Mouse (Mus musculus): ENCODE data around the gene Bbx. TPM values are rescaled to one million over a fixed set of nuclear protein-coding genes. Genes with fewer than 3 reads are reported as not detected.
A peak's percentile ranks its signal among the peaks of the same experiment; 100 is the strongest.

The Bbx gene
- total and polyA plus RNA-seq, 3 experiments = 3.6 to 14.7 (median 13.4) TPM

- TF ChIP-seq CTCF (IDR thresholded peaks at IDR 0.05) = no peak
- TF ChIP-seq EP300 (IDR thresholded peaks at IDR 0.05; ENCODE audit: insufficient read depth, low read depth, low read length) = no peak
- TF ChIP-seq POLR2A (IDR thresholded peaks at IDR 0.05; ENCODE audit: insufficient read depth, low read depth, low read length) = no peak
- no peak overlapping the region for H3K27ac ChIP-seq
- no peak overlapping the region for H3K9ac ChIP-seq (ENCODE audit: low read depth, low read length)
- no peaks in the 10 kb centered on the region for H3K36me3 ChIP-seq (ENCODE audit: control insufficient read depth, insufficient read depth, low read length)
- WGBS = 17% methylated on average over 5 of the region's 5 CpGs
- peaks cover 2% of the 10 kb centered on the region; the same call in 1 of the 2 replicates for H3K4me1 ChIP-seq (ENCODE audit: control insufficient read depth, insufficient read depth, low read length)
- intact Hi-C loops (cut with DNase I) = no loop called here
- H3K79me2 ChIP-seq (replicated peaks; ENCODE audit: control insufficient read depth, insufficient read depth, low read length) = no peaks in the 10 kb centered on the region
- no peak overlapping the region for H3K4me3 ChIP-seq
- peak; percentile 44 to 57 for DNase-seq
- no peaks in the 10 kb centered on the region for H3K27me3 ChIP-seq (ENCODE audit: control insufficient read depth, insufficient read depth, low read length)
Observed at GRCm38 (mm10) chr16:50185041-50185440, 247.1 kb downstream of the Bbx start.

DNA sequence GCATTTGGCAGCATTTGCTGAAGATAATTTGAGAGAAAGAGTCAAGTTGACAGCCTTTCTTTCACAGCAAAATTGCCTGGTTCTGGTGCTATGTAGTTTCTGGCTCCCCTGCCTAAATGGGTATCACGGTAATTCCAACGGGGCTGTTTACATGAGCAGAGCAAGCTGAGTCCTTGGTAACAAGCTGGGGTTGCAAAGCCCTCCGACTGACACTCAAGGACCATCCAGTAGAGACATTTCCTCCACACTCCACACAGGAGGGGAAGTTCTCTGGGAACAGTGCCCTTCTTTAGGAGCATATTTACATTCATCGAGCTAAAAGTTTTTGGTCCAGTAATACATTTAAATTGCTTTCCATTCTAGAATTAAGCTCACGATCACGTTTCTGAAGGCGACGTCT, 249.2 kb downstream of the Bbx start:
- Histone ChIP-seq H3K79me2 (replicated peaks; ENCODE audit: control insufficient read depth, insufficient read depth, low read length) (no peaks in the 10 kb centered on the region), H3K4me1 (ENCODE audit: control insufficient read depth, insufficient read depth, low read length) (peaks cover 2% of the 10 kb centered on the region; the same call in 1 of the 2 replicates), H3K4me3 (no peak overlapping the region), H3K27me3 (ENCODE audit: control insufficient read depth, insufficient read depth, low read length) (no peaks in the 10 kb centered on the region), H3K9ac (ENCODE audit: low read depth, low read length) (no peak overlapping the region), H3K27ac (no peak overlapping the region), H3K36me3 (ENCODE audit: control insufficient read depth, insufficient read depth, low read length) (no peaks in the 10 kb centered on the region)
- DNase-seq = no peak
- intact Hi-C loops (cut with DNase I) = no loop called here
- 56% methylated on average over 8 of the region's 8 CpGs for WGBS
- no peak for TF ChIP-seq CTCF (IDR thresholded peaks at IDR 0.05)
- TF ChIP-seq EP300 (IDR thresholded peaks at IDR 0.05; ENCODE audit: insufficient read depth, low read depth, low read length) = no peak
- TF ChIP-seq POLR2A (IDR thresholded peaks at IDR 0.05; ENCODE audit: insufficient read depth, low read depth, low read length) = no peak

DNA sequence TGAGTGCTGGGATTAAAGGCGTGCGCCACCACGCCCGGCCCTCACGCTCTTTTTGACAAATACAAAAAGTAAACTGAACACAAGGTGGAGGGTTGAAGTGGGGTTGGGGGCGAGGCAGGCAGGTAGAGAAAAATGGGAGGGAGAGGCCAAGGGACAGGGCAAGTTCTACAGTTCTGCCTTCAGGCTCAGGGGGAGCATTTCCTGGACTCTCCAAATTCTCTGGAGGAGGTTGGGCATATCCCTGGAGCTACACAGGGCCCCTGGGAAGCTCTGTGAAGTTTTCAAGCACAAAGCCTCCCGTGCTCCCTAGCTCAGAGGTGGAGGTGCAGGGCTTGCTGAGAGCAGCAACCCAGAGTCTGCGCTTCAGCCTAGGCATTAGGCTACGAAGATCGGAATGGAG, 249.6 kb downstream of the Bbx start:
- TF ChIP-seq EP300 (IDR thresholded peaks at IDR 0.05; ENCODE audit: insufficient read depth, low read depth, low read length) = no peak
- no peak for TF ChIP-seq POLR2A (IDR thresholded peaks at IDR 0.05; ENCODE audit: insufficient read depth, low read depth, low read length)
- no peak for TF ChIP-seq CTCF (IDR thresholded peaks at IDR 0.05)
- 82% methylated on average over 10 of the region's 10 CpGs for WGBS
- DNase-seq = no peak
- peaks cover 2% of the 10 kb centered on the region; the same call in 1 of the 2 replicates for H3K4me1 ChIP-seq (ENCODE audit: control insufficient read depth, insufficient read depth, low read length)
- intact Hi-C loops (cut with DNase I) = no loop called here
- H3K79me2 ChIP-seq (replicated peaks; ENCODE audit: control insufficient read depth, insufficient read depth, low read length) = no peaks in the 10 kb centered on the region
- H3K4me3 ChIP-seq = no peak overlapping the region
- no peak overlapping the region for H3K27ac ChIP-seq
- no peak overlapping the region for H3K9ac ChIP-seq (ENCODE audit: low read depth, low read length)
- H3K36me3 ChIP-seq (ENCODE audit: control insufficient read depth, insufficient read depth, low read length) = no peaks in the 10 kb centered on the region
- H3K27me3 ChIP-seq (ENCODE audit: control insufficient read depth, insufficient read depth, low read length) = no peaks in the 10 kb centered on the region

- no peaks in the 10 kb centered on the region for H3K36me3 ChIP-seq (ENCODE audit: control insufficient read depth, insufficient read depth, low read length)
- WGBS = 77% methylated on average over 7 of the region's 7 CpGs
- H3K4me1 ChIP-seq (ENCODE audit: control insufficient read depth, insufficient read depth, low read length) = no peaks in the 10 kb centered on the region
- H3K27ac ChIP-seq = no peak overlapping the region
- no peak overlapping the region for H3K4me3 ChIP-seq
- no peak for DNase-seq
- H3K27me3 ChIP-seq (ENCODE audit: control insufficient read depth, insufficient read depth, low read length) = no peaks in the 10 kb centered on the region
- intact Hi-C loops (cut with DNase I) = no loop called here
- no peak overlapping the region for H3K9ac ChIP-seq (ENCODE audit: low read depth, low read length)
- no peaks in the 10 kb centered on the region for H3K79me2 ChIP-seq (replicated peaks; ENCODE audit: control insufficient read depth, insufficient read depth, low read length)
- no peak for TF ChIP-seq POLR2A (IDR thresholded peaks at IDR 0.05; ENCODE audit: insufficient read depth, low read depth, low read length)
- no peak for TF ChIP-seq CTCF (IDR thresholded peaks at IDR 0.05)
- TF ChIP-seq EP300 (IDR thresholded peaks at IDR 0.05; ENCODE audit: insufficient read depth, low read depth, low read length) = no peak
Observed at GRCm38 (mm10) chr16:50172760-50173159, 259.4 kb downstream of the Bbx start.

DNA sequence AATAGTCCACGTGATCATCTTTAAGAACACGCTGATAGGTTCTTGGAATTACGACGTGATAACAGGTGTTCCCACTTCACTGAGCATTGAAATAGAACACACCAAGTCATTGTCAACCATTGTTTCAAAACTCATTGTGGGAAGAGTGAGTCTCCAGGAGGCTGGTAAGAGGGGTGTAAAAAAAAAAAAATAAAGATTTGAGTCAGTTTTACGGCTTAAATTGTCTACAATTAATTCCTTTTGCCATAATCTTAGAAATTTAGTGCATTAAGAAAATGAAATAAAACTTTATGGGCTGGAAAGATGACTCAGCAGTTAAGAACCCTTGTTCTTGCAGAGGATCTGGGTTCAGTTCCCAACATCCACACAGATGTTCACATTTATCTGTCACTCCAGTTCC, 261.4 kb downstream of the Bbx start:
- intact Hi-C loops (cut with DNase I) = no loop called here
- no peaks in the 10 kb centered on the region for H3K27me3 ChIP-seq (ENCODE audit: control insufficient read depth, insufficient read depth, low read length)
- TF ChIP-seq CTCF (IDR thresholded peaks at IDR 0.05) = no peak
- TF ChIP-seq EP300 (IDR thresholded peaks at IDR 0.05; ENCODE audit: insufficient read depth, low read depth, low read length) = no peak
- TF ChIP-seq POLR2A (IDR thresholded peaks at IDR 0.05; ENCODE audit: insufficient read depth, low read depth, low read length) = no peak
- no peak overlapping the region for H3K4me3 ChIP-seq
- H3K36me3 ChIP-seq (ENCODE audit: control insufficient read depth, insufficient read depth, low read length) = no peaks in the 10 kb centered on the region
- WGBS = 94% methylated on average over 5 of the region's 5 CpGs
- H3K79me2 ChIP-seq (replicated peaks; ENCODE audit: control insufficient read depth, insufficient read depth, low read length) = no peaks in the 10 kb centered on the region
- no peaks in the 10 kb centered on the region for H3K4me1 ChIP-seq (ENCODE audit: control insufficient read depth, insufficient read depth, low read length)
- no peak overlapping the region for H3K9ac ChIP-seq (ENCODE audit: low read depth, low read length)
- no peak for DNase-seq
- no peak overlapping the region for H3K27ac ChIP-seq

DNA sequence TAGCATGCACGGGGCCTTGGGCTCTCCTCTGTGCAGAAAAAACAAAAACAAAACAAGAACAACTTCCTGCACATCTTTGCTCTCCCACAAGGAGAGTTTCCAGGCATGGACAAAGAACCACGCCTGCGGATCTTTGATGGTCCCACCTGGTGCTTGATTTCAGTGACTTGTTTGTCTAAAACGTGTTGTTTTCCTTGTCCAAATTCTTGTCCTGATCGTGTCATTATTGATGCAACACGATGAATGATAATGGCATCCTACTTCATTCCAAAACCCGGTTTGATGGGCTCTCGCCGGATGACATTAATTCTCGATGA, 264.2 kb downstream of the Bbx start:
- Histone ChIP-seq H3K79me2 (replicated peaks; ENCODE audit: control insufficient read depth, insufficient read depth, low read length) (no peaks in the 10 kb centered on the region), H3K9ac (ENCODE audit: low read depth, low read length) (no peak overlapping the region), H3K36me3 (ENCODE audit: control insufficient read depth, insufficient read depth, low read length) (no peaks in the 10 kb centered on the region), H3K27me3 (ENCODE audit: control insufficient read depth, insufficient read depth, low read length) (no peaks in the 10 kb centered on the region), H3K4me3 (no peak overlapping the region), H3K27ac (no peak overlapping the region), H3K4me1 (ENCODE audit: control insufficient read depth, insufficient read depth, low read length) (no peaks in the 10 kb centered on the region)
- no peak for TF ChIP-seq POLR2A (IDR thresholded peaks at IDR 0.05; ENCODE audit: insufficient read depth, low read depth, low read length)
- TF ChIP-seq CTCF (IDR thresholded peaks at IDR 0.05) = no peak
- TF ChIP-seq EP300 (IDR thresholded peaks at IDR 0.05; ENCODE audit: insufficient read depth, low read depth, low read length) = no peak
- intact Hi-C loops (cut with DNase I) = no loop called here
- peak; percentile 5 to 23 for DNase-seq
- WGBS = 62% methylated on average over 10 of the region's 10 CpGs
